Mouse (Mus musculus) hindbrain, embryonic 13.5 days (tissue): ENCODE data around the gene Ccr6. TPM values are rescaled to one million over a fixed set of nuclear protein-coding genes. Genes with fewer than 3 reads are reported as not detected.
A peak's percentile ranks its signal among the peaks of the same experiment; 100 is the strongest.

ENCODE experiments used
- ATAC-seq: fragments of 200-750 bp; cut with Nextera tagmentation; 2 replicates; pipeline ENCODE4 v1.8.0; 2017; ENCODE audit warnings: moderate TSS enrichment; ENCODE audit not compliant: low FRiP score
- H3K27ac ChIP-seq: fragments of 300-500 bp; sonication (generic); 2 replicates; pipeline ENCODE4 v1.5.1; 2015; ENCODE audit warnings: inconsistent platforms, mild to moderate bottlenecking, moderate library complexity
- H3K27me3 ChIP-seq: fragments of 300-500 bp; sonication (generic); 2 replicates; pipeline ENCODE4 v1.6.1; 2015; ENCODE audit warnings: mild to moderate bottlenecking, inconsistent platforms
- H3K36me3 ChIP-seq: fragments of 300-500 bp; sonication (generic); 2 replicates; pipeline ENCODE4 v1.6.1; 2015; ENCODE audit warnings: mild to moderate bottlenecking, inconsistent platforms
- H3K4me1 ChIP-seq: fragments of 300-500 bp; sonication (generic); replicated peaks from 2 replicates; pipeline ENCODE4 v1.6.1; 2015; ENCODE audit warnings: inconsistent platforms
- H3K4me2 ChIP-seq: fragments of 300-500 bp; sonication (generic); 2 replicates; pipeline ENCODE4 v1.6.1; 2015; ENCODE audit warnings: inconsistent platforms, mild to moderate bottlenecking, moderate library complexity
- H3K4me3 ChIP-seq: fragments of 300-500 bp; sonication (generic); 2 replicates; pipeline ENCODE4 v1.5.1; 2015; ENCODE audit warnings: mild to moderate bottlenecking, inconsistent platforms
- H3K9ac ChIP-seq: fragments of 300-500 bp; sonication (generic); 2 replicates; pipeline ENCODE4 v1.6.1; 2015; ENCODE audit warnings: mild to moderate bottlenecking, inconsistent platforms
- H3K9me3 ChIP-seq: fragments of 300-500 bp; sonication (generic); 2 replicates; pipeline ENCODE4 v1.6.1; 2016; ENCODE audit warnings: inconsistent platforms
- WGBS: fragments of 180-500 bp; shearing (Covaris S2); methylation state at CpG from one replicate; pipeline ENCODE4 v1.1.7; 2015; 5-methylcytosine and 5-hydroxymethylcytosine counted together
- polyA plus RNA-seq: library from polyadenylated mRNA; unstranded; fragments of >200 nt; fragmentation: Nextera tagmentation; extraction: Ambion mirVana; gene quantifications from 2 replicates; pipeline ENCODE4 v1.2.1, GENCODE M21; 2015

Gene Ccr6
- polyA plus RNA-seq, 1 experiment from 2014 or later, result not detected

DNA sequence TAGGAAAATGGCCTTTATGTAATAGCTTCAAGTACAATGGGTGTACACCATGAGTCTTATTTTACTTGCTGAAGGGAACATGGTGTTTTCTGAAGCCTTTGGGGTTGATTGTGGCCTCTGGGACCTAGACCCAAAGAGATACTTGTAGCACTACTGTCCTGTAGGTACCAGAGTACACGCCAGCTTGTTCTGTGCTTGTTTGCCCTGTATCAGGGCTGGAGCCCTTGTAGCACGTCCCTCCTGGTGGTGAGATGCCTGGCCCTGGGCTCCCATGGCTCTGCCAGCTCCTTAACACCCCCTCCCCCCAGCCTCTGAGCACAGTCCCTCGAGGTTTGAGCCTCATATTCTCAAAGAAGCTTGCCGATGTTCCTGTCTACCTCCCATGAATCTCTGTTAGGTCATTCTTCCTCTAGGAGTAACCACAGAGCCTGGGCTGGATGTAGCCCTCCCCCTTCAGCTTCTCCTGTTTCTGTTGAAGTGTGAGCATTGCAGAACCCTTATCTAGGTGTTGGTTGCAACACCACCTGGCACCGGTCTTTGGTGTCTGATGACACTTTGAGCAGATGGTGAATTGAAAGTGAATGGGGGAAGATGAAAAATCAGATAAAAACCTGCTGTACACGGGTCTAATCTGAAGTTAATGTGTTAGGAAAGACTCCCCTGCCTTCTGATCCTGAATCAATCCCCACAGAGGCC lies 36.4 kb downstream of the Ccr6 start:
- no peak for ATAC-seq
- WGBS, result 61% methylated on average over 6 of the region's 6 CpGs
- Histone ChIP-seq H3K27me3 (peaks cover 22% of the 10 kb centered on the region; the same call in 1 of the 2 replicates), H3K27ac (no peak overlapping the region), H3K4me1 (no peaks in the 10 kb centered on the region), H3K4me2 (no peak overlapping the region), H3K4me3 (no peak overlapping the region), H3K36me3 (no peaks in the 10 kb centered on the region), H3K9me3 (no peaks in the 10 kb centered on the region), H3K9ac (no peak overlapping the region)

DNA sequence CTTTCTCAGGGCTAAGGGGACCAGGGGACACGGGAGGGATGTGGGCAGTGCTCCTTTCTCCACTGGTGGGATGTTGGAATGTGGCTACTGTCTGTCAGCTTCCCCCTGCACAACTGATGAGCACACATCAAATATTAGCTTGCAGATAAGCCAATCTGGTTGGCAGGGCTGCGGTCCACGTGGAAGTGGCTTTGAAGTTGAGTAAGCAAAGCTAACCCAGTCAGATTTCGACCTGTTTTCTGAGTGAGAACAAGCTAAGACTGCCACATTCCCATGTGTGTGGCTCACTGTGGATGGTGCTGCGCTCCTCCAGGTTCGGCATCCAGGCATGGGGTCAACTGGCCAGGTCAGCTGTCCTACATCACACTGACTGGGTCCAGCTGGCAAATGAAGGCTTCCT lies 37.1 kb downstream of the Ccr6 start:
- Histone ChIP-seq H3K4me3 (no peak overlapping the region), H3K9me3 (no peaks in the 10 kb centered on the region), H3K4me2 (no peak overlapping the region), H3K4me1 (no peaks in the 10 kb centered on the region), H3K27me3 (peaks cover 22% of the 10 kb centered on the region; the same call in 1 of the 2 replicates), H3K9ac (no peak overlapping the region), H3K27ac (no peak overlapping the region), H3K36me3 (no peaks in the 10 kb centered on the region)
- 79% methylated on average over 6 of the region's 6 CpGs for WGBS
- ATAC-seq, result no peak

DNA sequence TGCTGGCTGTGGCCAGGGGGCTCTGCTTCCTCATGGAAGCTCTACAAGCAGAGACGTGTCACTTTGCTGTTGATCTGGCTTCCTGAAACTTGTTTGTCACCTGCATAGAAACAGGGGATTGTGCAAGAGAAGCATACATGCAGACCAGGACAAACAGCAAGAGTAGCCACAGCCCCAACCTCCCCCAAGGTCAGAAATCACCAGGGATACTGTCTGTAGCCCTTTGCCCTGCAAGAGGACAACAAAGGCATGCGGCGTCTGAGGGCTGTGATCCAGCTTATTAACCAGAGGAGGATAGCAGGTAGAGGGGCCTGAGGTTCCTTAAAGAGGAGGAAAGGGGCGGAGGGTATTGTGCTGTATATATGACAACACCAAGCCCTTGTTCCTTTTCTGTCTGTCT lies 40.2 kb downstream of the Ccr6 start:
- no peak overlapping the region for H3K9ac ChIP-seq
- peaks cover 22% of the 10 kb centered on the region; the same call in 1 of the 2 replicates for H3K27me3 ChIP-seq
- H3K4me2 ChIP-seq, result no peak overlapping the region
- no peak for ATAC-seq
- no peak overlapping the region for H3K27ac ChIP-seq
- no peak overlapping the region for H3K4me3 ChIP-seq
- H3K9me3 ChIP-seq, result no peaks in the 10 kb centered on the region
- H3K36me3 ChIP-seq, result no peaks in the 10 kb centered on the region
- no peaks in the 10 kb centered on the region for H3K4me1 ChIP-seq
- whole genome bisulfite sequencing, result 79% methylated on average over 4 of the region's 4 CpGs

DNA sequence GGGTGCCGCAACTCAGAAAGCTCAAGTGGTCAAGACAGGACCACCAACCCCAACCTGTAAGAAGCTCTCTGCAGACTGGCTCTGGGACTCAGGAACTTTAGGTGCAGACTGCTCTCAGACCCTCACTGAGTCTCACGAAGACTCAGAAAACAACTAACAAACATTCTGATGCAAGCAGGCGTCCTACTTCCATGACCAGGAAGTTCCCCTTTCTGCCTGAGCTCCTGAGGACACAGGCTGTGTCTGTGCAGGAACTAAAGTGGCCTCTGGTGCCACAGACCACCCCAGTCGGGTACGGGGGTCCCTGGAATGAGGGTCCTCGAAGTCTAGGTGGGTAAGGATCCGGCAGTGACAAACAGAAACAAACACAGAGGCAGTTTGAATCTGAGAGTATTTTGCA lies 40.8 kb downstream of the Ccr6 start:
- Histone ChIP-seq H3K27ac (no peak overlapping the region), H3K4me1 (no peaks in the 10 kb centered on the region), H3K9ac (no peak overlapping the region), H3K9me3 (no peaks in the 10 kb centered on the region), H3K4me3 (no peak overlapping the region), H3K27me3 (peaks cover 22% of the 10 kb centered on the region; the same call in 1 of the 2 replicates), H3K36me3 (no peaks in the 10 kb centered on the region), H3K4me2 (no peak overlapping the region)
- WGBS, result 81% methylated on average over 7 of the region's 7 CpGs
- ATAC-seq, result no peak

DNA sequence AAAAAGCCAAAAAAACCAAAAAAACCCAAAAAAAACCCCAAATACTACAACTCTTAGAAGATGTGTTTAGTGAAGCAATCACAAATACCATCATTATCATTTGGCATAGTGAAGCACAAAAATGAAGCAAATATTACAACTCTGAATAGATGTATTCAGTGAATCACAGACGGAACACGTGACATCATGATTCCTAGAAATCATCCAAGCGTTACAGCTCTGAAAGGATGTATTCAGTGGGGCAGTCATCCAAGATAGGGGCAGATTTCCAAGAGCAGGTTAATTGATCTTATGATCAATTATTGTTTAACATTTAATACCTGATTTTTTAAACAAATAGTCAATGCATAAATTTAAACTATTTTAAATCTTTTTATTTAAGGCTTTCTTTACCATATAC lies 41.4 kb downstream of the Ccr6 start:
- Histone ChIP-seq H3K9ac (no peak overlapping the region), H3K36me3 (no peaks in the 10 kb centered on the region), H3K9me3 (no peaks in the 10 kb centered on the region), H3K4me2 (no peak overlapping the region), H3K27me3 (peaks cover 22% of the 10 kb centered on the region; the same call in 1 of the 2 replicates), H3K27ac (no peak overlapping the region), H3K4me3 (no peak overlapping the region), H3K4me1 (no peaks in the 10 kb centered on the region)
- ATAC-seq, result no peak
- 75% methylated on average over 3 of the region's 3 CpGs for WGBS

DNA sequence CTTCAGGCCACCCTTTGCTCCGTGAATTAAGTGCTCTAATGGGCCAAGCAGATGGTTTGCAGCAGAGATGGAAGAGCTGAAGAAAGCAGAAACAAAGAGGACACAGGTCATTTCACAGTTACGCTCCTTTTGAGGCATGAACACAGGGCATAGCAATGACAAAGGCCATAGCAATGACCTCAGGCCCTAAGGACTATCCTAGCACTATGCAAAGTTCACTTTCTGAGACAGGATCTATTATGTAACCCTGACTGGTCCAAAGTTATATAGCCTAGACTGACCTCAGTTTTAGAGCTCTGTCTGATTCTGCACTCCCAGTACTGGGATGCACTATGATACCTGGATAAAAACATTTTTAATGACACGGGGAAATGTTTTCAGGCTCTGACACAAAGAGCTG lies 42.5 kb downstream of the Ccr6 start:
- H3K36me3 ChIP-seq, result no peaks in the 10 kb centered on the region
- no peak overlapping the region for H3K27ac ChIP-seq
- H3K4me2 ChIP-seq, result no peak overlapping the region
- no peaks in the 10 kb centered on the region for H3K9me3 ChIP-seq
- no peak for ATAC-seq
- WGBS, result 56% methylated on average over 3 of the region's 3 CpGs
- H3K27me3 ChIP-seq, result peaks cover 14% of the 10 kb centered on the region; the same call in 1 of the 2 replicates
- H3K9ac ChIP-seq, result no peak overlapping the region
- H3K4me3 ChIP-seq, result no peak overlapping the region
- peaks cover 7% of the 10 kb centered on the region for H3K4me1 ChIP-seq

DNA sequence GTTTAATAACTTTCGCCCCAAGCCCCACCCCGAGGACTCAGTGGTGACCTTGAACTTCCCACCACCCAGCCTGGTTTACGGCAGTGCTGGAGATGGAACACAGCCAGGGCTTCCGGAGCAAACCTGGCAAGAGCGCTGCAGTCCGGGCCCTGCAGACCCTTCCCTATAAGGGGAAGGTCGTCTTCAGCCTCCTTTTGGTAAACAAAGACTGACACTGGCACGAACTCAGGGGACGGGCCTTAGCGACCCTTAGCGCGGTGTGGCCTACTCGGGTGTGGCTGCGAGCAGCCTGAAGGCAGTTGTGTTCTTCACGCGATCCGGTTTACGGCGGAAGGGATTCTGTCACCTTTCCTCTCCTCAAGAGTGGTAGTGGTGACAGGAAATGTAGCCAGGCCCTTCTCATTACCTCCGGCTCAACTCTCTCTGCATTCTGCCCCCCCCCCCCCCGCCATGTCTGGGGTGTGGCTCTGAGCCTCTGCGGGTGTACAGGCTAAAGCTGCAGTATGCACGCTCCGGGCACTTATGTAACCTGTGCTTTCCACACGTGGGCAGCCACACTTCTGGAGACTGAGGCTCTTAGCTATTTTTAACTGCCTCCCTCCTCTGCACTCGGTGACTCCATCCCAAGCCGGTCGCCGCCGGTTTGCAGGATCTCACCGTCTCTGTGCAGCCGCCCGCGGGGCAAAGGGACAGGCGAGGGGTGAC lies 47.1 kb downstream of the Ccr6 start, which contains the start of gene Mpc1:
TSS of gene Mpc1 (plus strand) at position 84 of the 705 bp plus-strand sequence.
- Histone ChIP-seq H3K4me1 (peaks cover 32% of the 10 kb centered on the region), H3K4me3 (peak within 1 kb of the TSS; percentile 79), H3K9me3 (no peaks in the 10 kb centered on the region), H3K36me3 (no peaks in the 10 kb centered on the region), H3K9ac (peak within 1 kb of the TSS; percentile 89), H3K4me2 (peak within 1 kb of the TSS; percentile 98), H3K27me3 (no peaks in the 10 kb centered on the region), H3K27ac (peak within 1 kb of the TSS; percentile 94)
- ATAC-seq, result peak; percentile 78
- 1% methylated on average over 34 of the region's 35 CpGs for WGBS

DNA sequence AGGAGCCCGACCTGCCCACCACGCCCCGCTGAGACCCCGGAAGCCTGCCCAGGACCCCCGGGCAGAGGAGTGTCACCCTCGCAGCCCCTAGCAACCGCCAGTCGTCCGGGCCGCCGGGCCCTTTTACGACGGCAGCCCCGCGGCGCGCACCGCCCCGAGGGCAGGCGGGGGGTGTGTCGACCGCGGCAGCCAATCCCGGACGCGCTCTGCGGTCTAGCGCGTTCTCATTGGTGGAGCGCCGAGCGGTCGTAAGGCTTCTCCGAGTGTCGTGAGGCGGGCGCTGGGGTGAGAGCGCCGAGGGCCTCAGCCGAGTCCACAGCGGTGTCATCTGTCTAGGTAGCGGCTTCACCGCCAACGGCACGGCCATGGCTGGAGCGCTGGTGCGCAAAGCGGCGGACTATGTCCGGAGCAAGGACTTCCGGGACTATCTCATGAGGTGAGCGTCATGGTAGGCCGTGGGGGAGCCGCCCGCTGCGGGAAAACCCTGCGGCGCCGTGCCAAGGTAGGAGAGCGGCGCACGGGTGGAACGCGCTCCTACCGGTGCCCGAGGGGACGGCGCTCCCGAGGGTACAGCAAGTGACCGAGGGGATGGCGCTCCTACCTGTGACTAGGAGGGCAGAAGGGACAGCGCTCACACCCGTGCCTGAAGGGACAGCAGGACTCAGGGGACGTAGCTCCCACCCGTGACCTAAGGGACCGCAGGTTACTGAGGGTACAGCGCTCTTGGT lies 47.8 kb downstream of the Ccr6 start:
- WGBS, result under 1% methylated on average over 77 of the region's 77 CpGs
- H3K27me3 ChIP-seq, result no peaks in the 10 kb centered on the region
- H3K9me3 ChIP-seq, result no peaks in the 10 kb centered on the region
- peak overlapping the region; percentile 98 for H3K4me2 ChIP-seq
- H3K4me1 ChIP-seq, result peaks cover 32% of the 10 kb centered on the region
- H3K27ac ChIP-seq, result peak overlapping the region; percentile 94
- ATAC-seq, result peak; percentile 98
- H3K4me3 ChIP-seq, result peak overlapping the region; percentile 79
- no peaks in the 10 kb centered on the region for H3K36me3 ChIP-seq
- H3K9ac ChIP-seq, result peak overlapping the region; percentile 89

DNA sequence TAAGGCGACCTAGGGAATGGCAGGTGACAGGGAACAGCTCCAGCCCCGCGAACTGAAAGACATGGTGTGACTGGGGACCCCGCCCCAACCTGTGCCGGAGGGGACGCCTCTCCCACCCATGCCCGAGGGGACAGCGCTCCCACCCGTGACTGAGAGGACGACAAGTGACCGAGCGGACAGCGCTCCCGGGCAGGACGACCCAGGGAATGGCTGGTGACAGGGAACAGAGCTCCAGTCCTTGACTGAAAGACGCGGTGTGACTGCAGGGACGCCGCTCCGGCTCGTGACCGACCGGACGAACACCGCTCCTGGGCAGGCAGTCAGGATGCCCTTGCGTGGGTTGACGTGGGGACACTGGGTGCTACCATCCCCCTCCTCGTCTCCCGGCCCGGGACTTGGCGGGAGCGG lies 48.4 kb downstream of the Ccr6 start:
- Histone ChIP-seq H3K4me3 (peak overlapping the region; percentile 79), H3K36me3 (peaks cover 4% of the 10 kb centered on the region), H3K9ac (peak overlapping the region; percentile 89), H3K27me3 (no peaks in the 10 kb centered on the region), H3K27ac (peak overlapping the region; percentile 94), H3K9me3 (no peaks in the 10 kb centered on the region), H3K4me2 (peak overlapping the region; percentile 98), H3K4me1 (peaks cover 32% of the 10 kb centered on the region)
- ATAC-seq, result peak; percentile 57; the same call in 1 of the 2 replicates
- WGBS, result 1% methylated on average over 32 of the region's 32 CpGs

DNA sequence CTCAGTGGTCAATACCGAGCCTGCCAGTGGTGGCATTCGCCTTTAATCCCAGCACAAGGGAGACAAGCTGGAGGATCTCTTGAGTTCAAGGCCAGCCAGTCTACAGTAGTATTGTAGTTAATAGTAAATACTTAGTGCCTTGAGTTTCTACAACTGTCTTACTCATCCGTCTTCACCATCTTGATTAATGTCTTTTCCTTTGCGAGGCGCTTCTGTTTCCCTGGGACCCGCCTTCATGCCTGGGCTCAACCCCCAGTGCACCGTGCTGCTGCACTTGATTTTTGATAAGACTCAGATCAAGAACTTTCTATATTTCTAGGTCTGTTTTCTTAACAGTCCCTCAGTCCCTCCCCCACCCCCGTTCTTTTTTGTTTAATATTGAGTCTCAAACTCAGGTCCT lies 49.2 kb downstream of the Ccr6 start:
- Histone ChIP-seq H3K4me2 (peak overlapping the region; percentile 98), H3K9me3 (no peaks in the 10 kb centered on the region), H3K27ac (no peak overlapping the region), H3K9ac (peak overlapping the region; percentile 89), H3K4me1 (peaks cover 32% of the 10 kb centered on the region), H3K4me3 (peak overlapping the region; percentile 79), H3K36me3 (peaks cover 12% of the 10 kb centered on the region), H3K27me3 (no peaks in the 10 kb centered on the region)
- no peak for ATAC-seq
- 35% methylated on average over 8 of the region's 8 CpGs for WGBS

DNA sequence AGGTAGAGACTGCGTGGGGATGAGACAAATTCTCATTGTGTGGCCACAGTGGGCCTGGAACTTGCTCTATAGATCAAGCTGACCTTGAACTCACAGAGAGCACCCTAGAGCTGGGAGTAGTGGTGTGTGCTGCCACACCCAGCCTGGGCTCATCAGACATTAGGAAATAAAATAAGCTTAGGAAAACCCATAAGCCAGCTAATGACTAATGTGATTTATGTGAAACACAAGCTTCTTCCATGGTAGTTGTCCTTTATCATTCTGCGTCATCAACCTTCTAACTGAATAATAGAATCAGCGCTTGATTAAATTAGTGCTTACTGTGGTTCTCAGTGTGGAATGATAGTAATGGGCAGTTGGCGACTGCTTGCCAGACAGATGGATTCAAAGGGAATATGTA lies 51.1 kb downstream of the Ccr6 start:
- Histone ChIP-seq H3K9me3 (no peaks in the 10 kb centered on the region), H3K36me3 (peaks cover 15% of the 10 kb centered on the region), H3K9ac (no peak overlapping the region), H3K27ac (no peak overlapping the region), H3K4me1 (peaks cover 32% of the 10 kb centered on the region), H3K27me3 (no peaks in the 10 kb centered on the region), H3K4me3 (no peak overlapping the region), H3K4me2 (no peak overlapping the region)
- no peak for ATAC-seq
- 89% methylated on average over 4 of the region's 4 CpGs for WGBS

DNA sequence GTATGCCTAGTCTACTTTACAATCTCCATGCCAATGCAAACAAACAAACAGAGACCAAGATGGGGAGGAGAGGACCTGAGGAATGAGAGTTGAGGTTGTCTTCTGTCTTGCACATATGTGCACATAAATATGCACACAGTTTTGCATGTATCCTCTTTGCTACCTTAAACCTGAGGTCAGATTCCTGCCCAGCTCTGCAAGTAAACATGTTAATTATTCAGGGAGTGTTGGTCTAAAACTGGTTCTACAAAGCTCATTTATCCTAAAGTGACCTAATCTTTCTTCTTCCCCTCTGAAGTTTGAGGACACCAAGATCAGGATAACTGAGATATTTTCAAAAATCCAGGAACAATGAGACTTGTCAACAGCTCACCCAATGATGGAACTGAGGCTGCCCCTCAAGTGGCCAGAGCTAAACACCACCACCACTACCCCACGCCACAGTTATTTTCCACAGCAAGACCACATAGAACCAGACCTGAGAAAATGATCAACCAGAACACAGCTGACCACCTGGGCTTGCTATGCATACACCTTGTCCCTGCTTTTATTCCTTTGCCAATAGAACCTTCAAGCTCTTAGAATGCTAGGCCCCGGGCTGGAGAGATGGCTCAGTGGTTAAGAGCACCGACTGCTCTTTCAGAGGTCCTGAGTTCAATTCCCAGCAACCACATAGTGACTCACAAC lies 54.3 kb downstream of the Ccr6 start:
- 96% methylated on average over 3 of the region's 3 CpGs for WGBS
- Histone ChIP-seq H3K4me1 (peaks cover 15% of the 10 kb centered on the region), H3K9ac (no peak overlapping the region), H3K4me3 (no peak overlapping the region), H3K27me3 (no peaks in the 10 kb centered on the region), H3K36me3 (peaks cover 26% of the 10 kb centered on the region), H3K9me3 (no peaks in the 10 kb centered on the region), H3K4me2 (no peak overlapping the region), H3K27ac (no peak overlapping the region)
- no peak for ATAC-seq
